ENCODE assay signal across 23 mouse cellular contexts in the genomic region with DNA sequence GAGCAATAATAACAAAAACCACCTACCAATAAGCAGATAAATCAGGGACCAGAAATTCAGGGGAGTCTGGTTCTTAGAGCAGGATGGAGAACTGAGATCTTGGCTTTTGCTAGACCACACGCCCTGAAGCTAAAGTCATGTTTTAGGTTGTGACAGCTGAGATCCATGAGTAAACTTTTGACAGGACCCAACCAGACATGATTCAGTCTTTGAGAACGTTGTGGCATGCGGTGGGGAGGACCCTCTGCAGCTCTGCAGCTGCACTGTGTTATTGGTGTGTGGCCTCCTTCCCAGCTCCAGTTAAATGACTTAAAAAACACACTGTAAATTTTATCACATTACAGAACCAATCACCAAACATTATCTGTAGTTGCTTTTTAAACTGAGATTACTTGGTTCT.
DNase-seq lines count a peak whose midpoint lies in the region; ATAC-seq and TF ChIP-seq lines count a peak whose summit lies in the region.
"Had no signal": no experiment of that assay in that cellular context is flagged by ENCODE, and none has a peak within 500 bp of the region (broad histone marks: within the 10 kb centered on the region; RNA-seq: fewer than 3 reads in every experiment).

No protein-coding gene starts in this region.

- H3K27me3 ChIP-seq in embryonic facial prominence, embryonic 14.5 days (replicated peaks; ENCODE audit: control insufficient read depth, insufficient read depth, low read length) = no peaks in the 10 kb centered on the region
- no peaks in the 10 kb centered on the region for H3K27me3 ChIP-seq in embryonic facial prominence, embryonic 10.5 days (replicated peaks; ENCODE audit: low read depth, poor library complexity, severe bottlenecking)
- no peaks in the 10 kb centered on the region for H3K27me3 ChIP-seq in kidney, postnatal 0 days (ENCODE audit: insufficient read depth, low read length)
- H3K27me3 ChIP-seq: embryonic facial prominence, embryonic 15.5 days; heart, embryonic 15.5 days; hindbrain, embryonic 12.5 days; limb, embryonic 12.5 days; midbrain, embryonic 13.5 days had no signal

- intact Hi-C loops in heart, postnatal 10 days (cut with DNase I) = no loop called here
- intact Hi-C loops in heart, postnatal 14 days (cut with DNase I) = loop anchor here (5.0 kb wide), 1 partner anchor 247 kb away; no protein-coding TSS in a partner anchor

- no peaks in the 10 kb centered on the region for H3K9me3 ChIP-seq in embryonic facial prominence, embryonic 14.5 days (ENCODE audit: control insufficient read depth, low read length)
- no peaks in the 10 kb centered on the region for H3K9me3 ChIP-seq in embryonic facial prominence, embryonic 10.5 days
- H3K9me3 ChIP-seq in kidney, postnatal 0 days (replicated peaks; ENCODE audit: low read length) = no peaks in the 10 kb centered on the region
- H3K9me3 ChIP-seq: embryonic facial prominence, embryonic 15.5 days; heart, embryonic 15.5 days; hindbrain, embryonic 12.5 days; limb, embryonic 12.5 days; midbrain, embryonic 13.5 days had no signal

- peak; percentile 67 for DNase-seq in embryonic facial prominence, embryonic 14.5 days (ENCODE audit: low spot score)
- no peak for DNase-seq in embryonic facial prominence, embryonic 10.5 days (ENCODE audit: low spot score)
- DNase-seq in heart, postnatal 10 days = peak; percentile 54 to 65
- no peak for DNase-seq in heart, postnatal 14 days
- peak; percentile 75 for DNase-seq in kidney, postnatal 0 days (ENCODE audit: low spot score)
- DNase-seq in kidney, postnatal 14 days = no peak
- DNase-seq in urinary bladder, postnatal 14 days (ENCODE audit: low spot score) = peak; percentile 17
- no peak for DNase-seq in urinary bladder, postnatal 36 days (ENCODE audit: low spot score in 2 of 2)
- DNase-seq: adrenal gland, postnatal 25 days; cerebellum, adult 8-10 months; cerebellum, postnatal 36 days; embryo, embryonic 11 days; liver, postnatal 0 days; lung, postnatal 36 days had no signal

- H3K4me2 ChIP-seq in embryonic facial prominence, embryonic 14.5 days (ENCODE audit: low read depth, low read length) = no peak overlapping the region
- H3K4me2 ChIP-seq in kidney, postnatal 0 days (ENCODE audit: low read length) = no peak overlapping the region
- H3K4me2 ChIP-seq: embryonic facial prominence, embryonic 15.5 days; heart, embryonic 15.5 days; hindbrain, embryonic 12.5 days; limb, embryonic 12.5 days; liver, embryonic 11.5 days; midbrain, embryonic 13.5 days had no signal

- 28% methylated on average over 3 of the region's 3 CpGs for WGBS in embryonic facial prominence, embryonic 14.5 days
- 60% methylated on average over 3 of the region's 3 CpGs for WGBS in embryonic facial prominence, embryonic 10.5 days
- WGBS in kidney, postnatal 0 days = 39% methylated on average over 3 of the region's 3 CpGs

- TF ChIP-seq CTCF in kidney, postnatal 0 days (IDR thresholded peaks at IDR 0.05; ENCODE audit: low read depth) = no peak

- no peak overlapping the region for H3K9ac ChIP-seq in embryonic facial prominence, embryonic 14.5 days (ENCODE audit: low read depth, low read length)
- H3K9ac ChIP-seq in kidney, postnatal 0 days (ENCODE audit: low read depth, low read length) = no peak overlapping the region
- H3K9ac ChIP-seq: embryonic facial prominence, embryonic 15.5 days; heart, embryonic 15.5 days; hindbrain, embryonic 12.5 days; limb, embryonic 12.5 days; liver, postnatal 0 days; midbrain, embryonic 13.5 days had no signal

- no peaks in the 10 kb centered on the region for H3K36me3 ChIP-seq in embryonic facial prominence, embryonic 14.5 days (ENCODE audit: control insufficient read depth, insufficient read depth, low read length)
- no peaks in the 10 kb centered on the region for H3K36me3 ChIP-seq in embryonic facial prominence, embryonic 10.5 days (replicated peaks)
- no peaks in the 10 kb centered on the region for H3K36me3 ChIP-seq in kidney, postnatal 0 days (ENCODE audit: insufficient read depth, low read length)
- H3K36me3 ChIP-seq: embryonic facial prominence, embryonic 15.5 days; hindbrain, embryonic 12.5 days; limb, embryonic 12.5 days; midbrain, embryonic 13.5 days had no signal

- no peak overlapping the region for H3K27ac ChIP-seq in embryonic facial prominence, embryonic 14.5 days (replicated peaks; ENCODE audit: low read depth, low read length)
- H3K27ac ChIP-seq in embryonic facial prominence, embryonic 10.5 days (replicated peaks) = no peak overlapping the region
- peak overlapping the region; percentile 36; the same call in 1 of the 2 replicates for H3K27ac ChIP-seq in kidney, postnatal 0 days
- H3K27ac ChIP-seq: embryonic facial prominence, embryonic 15.5 days; hindbrain, embryonic 12.5 days; limb, embryonic 12.5 days; midbrain, embryonic 13.5 days had no signal

- no peak overlapping the region for H3K4me3 ChIP-seq in embryonic facial prominence, embryonic 14.5 days (ENCODE audit: low read depth, low read length)
- H3K4me3 ChIP-seq in embryonic facial prominence, embryonic 10.5 days = no peak overlapping the region
- no peak overlapping the region for H3K4me3 ChIP-seq in kidney, postnatal 0 days (replicated peaks; ENCODE audit: low read depth, low read length)
- H3K4me3 ChIP-seq: embryonic facial prominence, embryonic 15.5 days; heart, embryonic 15.5 days; hindbrain, embryonic 12.5 days; layer of hippocampus, adult 2 months; limb, embryonic 12.5 days; megakaryocyte, embryonic 14.5 days; midbrain, embryonic 13.5 days had no signal

- H3K4me1 ChIP-seq in embryonic facial prominence, embryonic 14.5 days (ENCODE audit: control insufficient read depth, insufficient read depth, low read length) = peaks cover 4% of the 10 kb centered on the region; the same call in 1 of the 2 replicates
- H3K4me1 ChIP-seq in embryonic facial prominence, embryonic 10.5 days = no peaks in the 10 kb centered on the region; the same call in 1 of the 2 replicates
- no peaks in the 10 kb centered on the region for H3K4me1 ChIP-seq in kidney, postnatal 0 days (replicated peaks; ENCODE audit: insufficient read depth, low read length)

- no peak; the same call in 1 of the 2 replicates for ATAC-seq in embryonic facial prominence, embryonic 14.5 days (ENCODE audit: low read depth)
- ATAC-seq in kidney, postnatal 0 days (replicated peaks; ENCODE audit: low FRiP score, low read depth) = no peak; the same call in 1 of the 2 replicates
- ATAC-seq: forebrain, embryonic 14.5 days; liver, postnatal 0 days; midbrain, embryonic 13.5 days had no signal

Comparison
In these comparisons a context has a peak if more than half of its experiments do, and no peak if none do; other contexts are left out.
1. DNase-seq: peak in embryonic facial prominence, embryonic 14.5 days (single experiment), heart, postnatal 10 days (2 of 2), kidney, postnatal 0 days (single experiment) and urinary bladder, postnatal 14 days (single experiment); none in embryonic facial prominence, embryonic 10.5 days (single experiment), heart, postnatal 14 days (0 of 2), kidney, postnatal 14 days (single experiment) and urinary bladder, postnatal 36 days (0 of 2).